Mouse (Mus musculus) ES-Bruce4 (cell line): Measurements from ENCODE around the gene Sgcd.

ENCODE experiments used
- CTCF ChIP-seq: IDR thresholded peaks from one replicate; pipeline ENCODE4 v1.8.1; 2011; ENCODE audit warnings: low read depth, low read length
- EP300 ChIP-seq: IDR thresholded peaks from 2 replicates; pipeline ENCODE4 v1.6.1; 2011; ENCODE audit warnings: low read depth, low read length; ENCODE audit not compliant: insufficient read depth
- POLR2A ChIP-seq: IDR thresholded peaks from one replicate; pipeline ENCODE4 v1.8.1; 2011; ENCODE audit warnings: low read length; ENCODE audit not compliant: insufficient read depth

DNA sequence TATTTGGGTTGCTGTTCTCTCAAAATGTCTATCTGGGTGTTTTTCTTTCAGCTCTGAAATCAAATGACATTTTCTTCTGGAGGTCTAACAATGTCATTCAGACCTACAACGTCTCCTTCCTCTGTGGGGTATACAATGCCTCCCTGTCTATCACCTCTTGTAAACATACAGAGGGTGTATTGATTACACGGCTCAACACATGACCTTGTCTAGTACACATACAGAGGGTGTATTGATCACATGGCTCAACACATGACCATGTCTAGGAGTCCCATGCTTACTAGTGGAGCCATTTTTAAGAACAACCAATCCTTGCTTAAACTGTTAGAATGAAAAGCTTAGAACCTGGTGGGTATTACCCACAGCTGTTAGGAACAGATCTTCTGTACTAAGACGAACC lies 858.3 kb downstream of the Sgcd start:
- TF ChIP-seq POLR2A (no peak), EP300 (no peak), CTCF (no peak)
